Mouse (Mus musculus) MN1 (cell line): Measurements from ENCODE around the gene Exo1.
A peak's percentile ranks its signal among the peaks of the same experiment; 100 is the strongest.

Experiments used
- DNase-seq: peaks from one replicate; pipeline ENCODE4 v3.0.0-alpha.2; 2016; ENCODE audit warnings: low spot score

Gene Exo1

DNA sequence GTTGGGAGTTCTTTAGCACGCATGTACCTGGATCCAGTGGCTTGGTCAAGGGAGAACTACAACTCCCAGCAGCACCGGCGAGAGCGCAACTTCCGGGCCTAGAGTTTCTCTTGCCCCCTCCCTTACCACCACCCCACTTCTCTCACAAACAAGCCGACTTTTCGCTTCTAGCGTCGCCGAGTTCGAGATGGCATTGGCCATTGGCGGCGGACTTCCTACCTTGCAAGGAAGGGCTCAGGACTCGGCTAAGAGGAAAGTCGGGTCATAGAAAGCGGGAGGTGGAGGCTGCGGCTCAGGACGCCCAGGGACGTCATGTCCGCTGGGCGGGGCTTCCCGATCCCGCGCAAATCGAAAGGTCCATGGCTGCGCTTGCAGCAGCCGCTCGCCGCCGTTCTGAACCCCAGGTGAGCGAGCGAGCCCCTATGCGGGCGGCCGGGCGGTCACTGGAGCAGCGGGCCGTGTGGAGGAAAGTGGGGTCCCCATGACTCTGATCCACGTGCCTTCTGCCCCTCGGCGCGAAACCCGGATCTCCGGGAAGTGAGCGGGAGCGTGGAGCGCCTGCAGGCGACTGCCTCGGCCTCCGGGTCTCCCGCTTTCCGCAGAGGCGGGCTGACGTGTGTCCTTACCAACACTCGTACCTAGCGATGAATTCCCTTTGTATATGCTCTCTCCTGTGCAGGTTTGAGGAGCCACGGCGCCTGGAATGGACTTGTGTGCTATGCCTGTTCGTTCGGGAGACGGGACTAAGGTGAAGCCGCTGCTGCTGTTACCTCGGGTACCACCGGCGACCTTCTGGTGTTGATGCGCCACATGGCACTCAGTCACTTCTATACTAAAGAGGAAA, at the start of gene Exo1:
TSS of gene Exo1 (plus strand) at position 129 of the 844 bp plus-strand sequence.
- DNase-seq = peak; percentile 85

DNA sequence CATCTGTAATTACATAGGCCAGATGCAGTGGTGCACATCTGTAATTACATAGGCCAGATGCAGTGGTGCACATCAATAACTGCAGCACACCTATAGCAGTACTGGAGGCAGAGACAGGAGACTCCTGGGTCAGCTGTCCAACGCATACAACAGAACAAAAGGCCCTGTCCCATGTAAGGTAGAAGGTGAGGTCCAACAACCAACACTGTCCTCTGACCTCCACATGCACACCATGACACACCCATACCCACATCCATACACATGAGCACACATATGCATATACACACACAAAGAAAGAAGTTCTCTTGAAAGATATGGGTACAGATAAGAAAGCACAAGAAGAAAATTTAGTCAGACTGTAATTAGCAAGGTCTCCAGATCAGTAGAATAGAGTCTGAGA, 24.9 kb upstream of the Exo1 start:
- DNase-seq = no peak

DNA sequence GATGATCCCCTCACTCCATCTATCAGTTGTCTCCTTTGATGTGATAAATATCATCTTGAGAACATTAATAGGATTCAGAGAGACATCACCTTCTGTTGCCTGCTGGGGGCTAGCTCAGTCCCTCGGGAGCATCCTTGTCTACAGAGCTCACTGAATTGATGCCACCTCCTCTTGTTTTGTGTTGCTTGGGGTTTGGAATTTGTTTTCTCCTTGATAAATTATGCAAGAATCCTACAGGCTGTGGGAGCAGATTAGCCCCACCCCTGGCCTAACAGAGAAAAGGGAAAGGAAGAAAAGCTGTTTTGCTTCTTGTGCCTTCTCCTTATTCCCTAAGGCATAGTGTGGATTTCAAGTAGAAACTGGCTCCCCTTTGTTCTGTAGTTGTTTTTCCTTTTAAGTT, 13.3 kb upstream of the Exo1 start:
- DNase-seq = no peak

DNA sequence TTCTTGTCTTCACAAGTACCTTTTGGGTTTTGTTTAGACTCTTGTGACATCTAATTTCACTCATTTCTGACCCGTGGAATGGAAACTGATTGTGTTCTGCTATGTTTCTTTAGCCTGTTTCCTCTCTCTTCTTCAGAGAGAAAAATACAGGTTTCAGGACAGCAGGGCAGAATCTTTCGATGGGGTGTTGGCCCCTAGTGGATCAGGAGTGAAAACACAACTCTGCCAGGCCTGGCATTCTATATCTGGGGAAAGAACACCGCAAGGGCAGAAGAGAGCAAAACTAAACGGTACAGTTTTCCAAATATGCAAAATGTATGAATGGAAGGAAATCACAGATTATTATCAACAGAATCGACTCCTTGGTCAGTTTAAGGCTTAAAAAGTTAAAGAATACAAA, 12.8 kb upstream of the Exo1 start:
- DNase-seq = peak; percentile 10

DNA sequence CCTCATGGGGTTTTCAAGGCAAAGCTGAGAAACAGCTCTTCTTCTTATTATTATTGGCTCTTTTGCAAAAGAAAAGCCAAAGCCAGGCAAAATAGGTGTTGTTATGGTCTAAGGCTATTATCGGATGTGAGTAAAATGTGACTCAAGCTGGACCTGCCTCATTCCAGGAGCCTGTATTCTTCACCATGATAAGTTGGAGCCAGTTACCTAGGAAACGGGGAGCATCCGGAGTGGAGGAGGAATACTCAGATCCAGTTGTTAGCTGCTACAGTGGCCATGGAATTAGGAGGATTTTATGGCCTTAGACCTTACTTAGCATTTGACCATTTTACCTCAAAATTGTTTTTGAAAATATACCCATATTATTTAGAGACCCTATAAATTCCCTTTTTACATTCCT, 9.7 kb upstream of the Exo1 start:
- DNase-seq = no peak

DNA sequence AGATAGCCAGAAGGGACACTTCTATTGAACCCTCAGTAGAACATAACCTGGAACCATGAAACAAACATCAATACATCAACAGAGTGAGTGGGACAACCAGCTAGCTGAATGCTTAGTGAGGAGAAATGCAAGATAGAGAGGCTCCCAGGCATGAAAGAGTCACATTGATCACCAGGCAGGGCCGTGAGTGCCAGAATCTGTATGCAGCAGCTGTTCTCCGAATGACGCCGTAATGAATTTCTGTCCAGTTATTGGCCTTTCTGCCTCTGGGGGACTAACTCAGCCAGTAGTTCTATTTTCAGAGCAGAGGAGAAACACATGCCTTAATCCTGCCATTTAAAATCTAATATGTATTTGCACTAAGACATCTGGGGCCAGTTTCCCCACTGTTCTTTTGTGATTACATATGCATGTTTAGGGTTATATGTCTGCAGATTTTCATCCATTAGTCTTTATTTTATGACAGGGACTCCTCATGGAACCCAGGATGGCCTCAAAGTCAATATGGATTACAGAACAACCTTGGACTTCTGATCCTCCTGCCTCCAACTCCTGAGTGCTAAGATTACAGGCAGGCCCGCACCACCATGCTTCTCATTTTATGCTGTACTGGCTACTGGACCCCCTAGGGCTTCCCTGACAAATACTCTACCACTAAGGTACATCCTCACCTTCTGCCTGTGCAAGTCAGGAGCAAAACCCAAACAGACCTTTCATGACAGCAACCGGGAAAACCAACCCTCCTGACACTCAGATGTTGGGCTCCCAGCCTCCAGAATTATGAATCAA, 8.2 kb upstream of the Exo1 start:
- DNase-seq = no peak

DNA sequence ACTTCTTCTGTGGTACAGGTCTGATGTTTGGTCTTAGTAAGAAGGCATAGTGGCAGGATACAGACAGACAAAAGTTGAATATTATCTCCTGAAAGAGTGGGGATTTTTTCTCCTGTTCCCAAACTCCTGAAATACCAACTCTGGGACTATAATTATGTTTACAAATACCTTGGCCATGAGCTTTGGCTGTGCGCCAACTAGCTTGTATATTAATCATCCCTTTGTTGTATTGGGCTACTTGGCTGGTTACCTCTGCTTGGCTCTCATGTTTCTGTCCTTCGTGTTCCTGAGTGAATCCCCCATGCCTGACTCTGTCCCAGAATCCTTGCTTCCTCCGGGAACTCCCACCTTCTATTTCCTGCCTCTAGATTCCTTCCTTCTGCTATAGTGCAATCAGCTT, 3.0 kb downstream of the Exo1 start:
- DNase-seq = peak; percentile 25

DNA sequence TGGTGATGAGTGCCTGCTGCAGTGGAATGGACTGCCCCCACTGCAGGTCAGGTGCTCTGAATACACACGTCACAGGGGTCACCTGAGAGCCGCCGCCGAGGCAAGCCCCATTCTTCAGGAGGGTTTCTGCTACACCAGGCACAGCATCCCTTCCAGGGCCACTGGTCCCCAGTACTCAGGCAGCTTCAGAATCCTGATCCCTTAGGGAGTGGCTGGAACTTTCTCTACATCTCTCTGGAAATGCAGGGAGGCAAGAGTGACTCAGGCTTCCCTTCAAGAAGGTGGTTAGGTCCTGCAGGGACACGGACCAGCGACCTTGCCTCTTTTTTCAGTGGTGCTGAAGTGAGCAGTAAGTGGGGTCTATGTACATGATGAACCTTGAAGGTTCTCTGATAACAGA, 12.9 kb downstream of the Exo1 start:
- no peak for DNase-seq

DNA sequence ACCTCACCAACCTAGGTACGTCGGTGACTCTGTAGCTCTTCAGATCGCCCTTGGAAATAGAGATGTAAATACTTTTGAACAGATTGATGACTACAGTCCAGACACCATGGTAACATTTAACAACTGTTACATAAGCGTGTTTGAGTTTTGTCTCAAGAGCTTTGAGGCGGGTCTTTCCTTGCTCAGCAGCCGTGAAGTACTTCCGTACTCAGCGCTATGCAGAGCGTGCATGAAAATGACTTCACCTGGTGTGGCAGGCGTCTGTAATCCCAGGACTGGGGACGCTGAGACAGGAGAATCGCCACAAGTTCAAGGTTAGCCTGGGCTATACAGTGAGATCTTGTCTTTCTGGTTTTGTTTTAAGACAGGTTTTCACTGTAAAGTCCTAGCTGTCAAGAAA, 13.3 kb downstream of the Exo1 start:
- DNase-seq = no peak

DNA sequence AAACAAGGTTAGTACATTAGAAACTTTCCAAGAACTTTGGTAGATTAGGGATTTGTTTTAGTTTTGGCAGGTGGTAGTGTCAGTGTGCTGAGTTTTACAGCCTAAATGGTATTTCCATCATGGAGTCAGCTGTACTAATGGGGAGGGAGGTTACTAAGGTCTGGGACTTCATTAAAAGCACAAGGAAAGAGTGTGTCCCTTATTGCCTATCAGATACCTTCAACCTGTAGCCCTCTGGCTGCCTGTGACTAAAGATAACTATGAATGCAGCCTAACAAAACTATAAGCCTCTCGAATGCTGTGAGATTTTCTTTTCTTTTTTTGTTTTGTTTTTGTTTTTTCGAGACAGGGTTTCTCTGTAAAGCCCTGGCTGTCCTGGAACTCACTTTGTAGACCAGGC, 30.8 kb downstream of the Exo1 start:
- no peak for DNase-seq

DNA sequence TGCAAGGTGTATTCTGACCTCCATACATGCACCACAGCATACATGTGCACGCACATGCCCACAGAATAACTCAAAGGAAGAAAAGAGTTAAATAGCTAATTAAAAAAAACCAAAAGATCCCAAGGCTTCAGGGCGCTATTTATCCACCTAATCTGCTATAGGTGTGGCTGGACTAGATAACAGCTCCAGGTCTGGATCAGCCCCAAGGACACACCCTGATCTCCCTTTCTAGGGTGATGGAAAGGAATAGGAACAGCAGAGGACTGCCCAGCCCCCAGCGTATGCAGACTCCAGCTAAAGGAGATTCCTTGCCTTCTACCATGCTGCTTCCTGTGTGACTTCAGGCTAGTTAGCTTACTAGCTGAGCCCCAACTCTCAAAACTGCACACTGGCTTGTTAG, 31.7 kb downstream of the Exo1 start:
- DNase-seq = no peak

DNA sequence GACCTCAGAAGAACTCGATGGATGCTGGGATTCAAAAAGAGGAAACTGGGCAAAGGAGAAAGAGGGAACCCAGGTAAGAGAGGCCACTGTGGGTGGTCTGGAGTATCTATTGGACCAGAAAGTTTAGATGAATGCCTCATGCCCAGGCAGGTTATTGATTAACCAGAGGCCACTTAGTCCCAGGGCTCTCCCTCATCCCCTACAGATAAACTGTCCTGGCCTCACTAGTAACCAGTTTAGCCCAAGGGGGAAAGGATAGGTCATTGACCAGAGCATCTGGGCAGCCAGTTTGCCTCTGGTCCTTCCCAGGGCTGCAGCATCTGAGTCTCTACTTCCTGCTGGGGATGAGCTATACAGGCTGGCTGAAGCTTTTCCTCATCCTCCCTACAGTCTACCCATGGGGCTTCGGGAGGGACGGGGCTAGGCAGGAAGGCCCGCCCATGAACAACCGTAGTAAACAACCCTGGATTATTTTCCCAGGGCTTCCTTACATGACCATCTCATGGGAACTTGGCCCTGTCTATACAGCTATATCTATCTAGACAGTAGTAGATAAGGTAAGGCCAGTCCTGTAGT, 33.4 kb downstream of the Exo1 start:
- no peak for DNase-seq

DNA sequence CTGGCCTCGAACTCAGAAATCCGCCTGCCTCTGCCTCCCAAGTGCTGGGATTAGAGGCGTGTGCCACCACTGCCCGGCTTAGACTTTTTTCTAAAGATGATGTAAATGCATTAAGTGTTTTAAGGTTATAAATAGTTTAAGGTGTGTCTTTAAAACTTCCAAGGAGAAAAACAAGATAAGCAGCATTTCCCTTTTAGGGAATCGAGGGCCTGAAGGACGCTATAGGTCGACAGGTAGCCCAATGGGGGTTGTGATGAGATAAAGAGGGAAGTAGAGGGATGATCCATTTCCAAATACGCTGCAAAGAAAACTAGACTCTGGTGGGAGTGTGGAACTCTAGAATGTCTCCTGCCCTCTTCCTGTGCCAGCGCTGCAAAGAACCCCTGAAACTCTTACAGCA, 39.6 kb downstream of the Exo1 start, which contains the start of gene Gm38100:
TSS of gene Gm38100 (plus strand) at position 301 of the 400 bp plus-strand sequence.
- no peak for DNase-seq

DNA sequence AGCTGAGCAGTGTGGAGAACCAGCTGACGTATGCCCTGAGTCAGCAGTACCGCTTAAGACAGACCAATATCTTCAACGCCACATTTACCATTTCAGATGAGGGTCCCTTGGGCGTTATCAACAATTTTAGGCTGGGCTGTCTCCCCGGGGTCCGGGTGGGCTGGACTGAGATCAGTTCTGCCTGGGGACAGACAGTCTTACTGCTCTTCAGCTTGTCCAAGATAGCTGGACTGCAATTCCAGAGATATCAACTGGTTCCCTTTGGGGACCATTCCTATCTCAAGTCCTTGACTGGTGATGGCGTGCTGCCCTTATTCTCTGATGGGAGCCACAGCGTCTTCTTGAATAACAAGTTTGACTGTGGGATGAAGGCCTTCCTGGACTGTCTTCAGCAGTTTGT, 40.7 kb downstream of the Exo1 start:
- no peak for DNase-seq

DNA sequence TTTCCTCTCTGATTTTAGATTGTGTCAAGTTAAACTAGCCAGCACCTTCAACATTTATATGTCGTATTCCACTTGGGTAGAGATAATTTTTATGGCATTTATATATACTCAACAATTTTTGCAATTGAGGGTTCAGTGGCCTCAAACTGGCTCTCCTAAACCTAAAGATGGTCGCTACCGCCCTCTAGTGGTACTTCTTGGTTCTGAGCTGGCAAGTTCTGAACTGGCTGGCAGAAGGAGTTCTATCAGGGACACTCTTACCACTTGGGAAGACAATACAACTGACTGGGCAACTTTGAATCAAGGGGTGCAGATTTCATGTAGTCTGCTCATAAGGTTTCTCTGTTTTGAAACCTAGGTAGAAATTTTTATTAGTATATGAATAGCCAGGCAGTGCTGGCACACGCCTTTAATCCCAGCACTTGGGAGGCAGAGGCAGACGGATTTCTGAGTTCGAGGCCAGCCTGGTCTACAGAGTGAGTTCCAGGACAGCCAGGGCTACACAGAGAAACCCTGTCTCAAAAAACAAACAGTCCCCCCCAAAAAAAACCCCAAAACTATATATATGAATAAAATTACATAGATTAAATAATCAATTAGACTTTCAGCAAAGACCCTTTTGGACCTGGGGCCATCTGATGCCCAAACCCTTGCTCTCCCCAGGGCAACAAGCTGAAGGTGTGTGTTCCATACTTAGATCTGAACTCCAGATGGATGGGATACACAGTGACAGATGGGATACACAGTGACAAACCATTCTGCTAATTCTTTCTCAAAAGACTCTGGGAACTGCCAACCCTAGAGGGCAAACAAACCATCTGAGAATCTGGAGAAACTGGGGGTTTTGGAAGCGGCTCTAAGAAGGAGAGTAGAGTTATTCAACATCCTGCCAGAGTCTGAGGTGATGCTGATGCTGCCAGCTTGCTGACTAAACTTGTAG, 43.7 kb downstream of the Exo1 start:
- peak; percentile 75 for DNase-seq

DNA sequence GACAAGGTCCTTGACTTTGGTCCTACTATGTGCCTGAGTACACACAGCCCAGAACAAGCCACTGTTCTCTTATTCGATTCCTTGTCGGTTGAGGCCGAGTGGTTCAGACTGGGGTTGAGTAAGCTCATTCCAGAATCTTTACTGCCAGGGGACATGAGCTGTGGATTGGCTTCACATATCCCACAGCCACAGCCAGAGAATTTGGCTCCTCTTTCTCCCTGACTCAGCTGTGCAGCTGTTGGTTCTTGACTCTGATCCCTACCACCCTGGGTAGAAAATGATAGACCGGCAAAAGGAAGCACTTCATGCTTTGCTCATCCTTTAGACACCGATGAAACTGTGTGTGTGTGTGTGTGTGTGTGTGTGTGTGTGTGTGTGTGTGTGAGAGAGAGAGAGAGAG, 51.0 kb downstream of the Exo1 start:
- DNase-seq = no peak

DNA sequence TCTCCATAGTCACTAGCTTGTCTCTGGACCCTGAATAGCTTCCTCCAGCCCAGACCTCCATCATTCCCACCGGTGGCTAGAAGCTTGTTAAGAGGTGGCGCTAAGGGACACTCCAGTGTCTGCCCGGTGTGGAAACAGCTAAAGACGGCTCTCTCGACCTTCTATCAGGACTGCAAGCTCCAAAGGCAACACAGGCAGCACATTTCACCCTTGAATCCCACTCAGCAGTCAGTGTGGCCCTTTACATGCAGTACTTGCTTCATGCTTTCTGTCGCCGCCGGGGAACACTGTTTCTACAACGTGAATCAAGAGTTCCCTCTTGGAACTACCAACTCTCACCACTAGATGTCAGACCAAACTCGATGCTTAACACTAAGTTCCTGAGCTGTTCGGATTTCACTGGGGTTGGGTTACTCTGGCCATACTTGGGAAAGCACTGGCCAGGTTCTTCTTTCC, 55.9 kb downstream of the Exo1 start:
- peak; percentile 85 for DNase-seq

DNA sequence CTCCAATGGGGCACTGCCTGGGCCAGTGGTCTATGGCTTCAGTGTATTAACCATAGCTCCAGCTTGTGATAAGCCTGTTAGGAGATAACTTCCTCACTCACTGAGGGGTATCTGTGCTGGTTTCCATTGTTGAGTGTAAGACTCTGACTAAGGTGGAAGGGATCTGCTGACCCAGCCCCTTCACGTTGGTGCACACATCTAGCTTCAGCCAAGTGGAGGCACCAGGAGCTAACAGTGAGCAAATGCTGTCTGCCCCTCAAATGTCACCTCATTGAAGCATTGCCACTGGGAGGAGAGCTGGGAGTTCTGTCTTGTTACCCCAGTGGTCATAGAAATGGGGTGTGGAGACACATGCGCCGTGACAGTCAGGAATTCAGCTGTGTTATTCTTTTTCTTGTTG, 58.4 kb downstream of the Exo1 start:
- no peak for DNase-seq

DNA sequence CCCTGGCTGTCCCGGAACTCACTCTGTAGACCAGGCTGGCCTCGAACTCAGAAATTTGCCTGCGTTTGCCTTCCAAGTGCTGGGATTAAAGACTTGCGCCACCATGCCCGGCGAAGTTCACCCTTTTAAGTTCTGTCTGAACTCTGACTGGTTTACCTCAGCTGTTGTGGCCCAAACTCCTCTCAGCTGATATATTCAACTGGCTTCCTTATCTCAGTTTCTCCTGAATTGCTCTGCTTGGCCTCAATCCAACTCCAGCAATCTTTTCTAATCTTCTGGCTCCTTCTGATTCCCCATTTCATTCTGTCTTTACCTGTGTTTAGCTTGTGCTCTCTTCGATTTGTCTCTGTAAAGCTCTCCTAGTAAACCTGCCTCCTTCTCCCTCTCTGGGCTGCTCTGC, 62.8 kb downstream of the Exo1 start:
- DNase-seq = no peak

DNA sequence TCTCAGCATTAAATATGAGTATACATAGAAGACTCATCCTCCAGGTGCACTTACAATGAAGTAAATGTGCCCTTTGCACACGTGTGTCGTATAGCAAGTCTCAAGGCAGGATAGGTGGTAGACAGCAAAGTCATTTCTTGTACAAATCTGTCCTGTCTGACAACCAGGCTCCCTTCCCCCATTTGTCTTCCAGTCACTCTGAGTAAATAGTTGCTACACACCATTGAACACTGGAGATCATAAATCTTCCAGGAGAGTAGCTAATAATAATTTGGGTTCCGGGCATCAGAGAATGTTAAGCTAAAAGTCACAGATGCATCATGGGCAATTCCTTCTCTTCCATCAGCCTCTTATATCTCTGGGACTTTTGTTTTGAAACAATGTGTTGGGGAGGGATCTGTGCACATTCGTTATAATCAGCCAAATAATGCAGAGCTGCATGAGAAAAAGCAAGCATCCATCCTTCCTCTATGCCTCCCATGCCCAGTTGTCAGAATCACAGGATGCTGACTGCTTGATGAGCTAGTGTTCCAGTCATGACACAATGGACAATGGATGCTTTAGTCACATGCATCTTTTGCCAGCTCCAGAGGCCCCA, 66.4 kb downstream of the Exo1 start:
- DNase-seq = no peak

DNA sequence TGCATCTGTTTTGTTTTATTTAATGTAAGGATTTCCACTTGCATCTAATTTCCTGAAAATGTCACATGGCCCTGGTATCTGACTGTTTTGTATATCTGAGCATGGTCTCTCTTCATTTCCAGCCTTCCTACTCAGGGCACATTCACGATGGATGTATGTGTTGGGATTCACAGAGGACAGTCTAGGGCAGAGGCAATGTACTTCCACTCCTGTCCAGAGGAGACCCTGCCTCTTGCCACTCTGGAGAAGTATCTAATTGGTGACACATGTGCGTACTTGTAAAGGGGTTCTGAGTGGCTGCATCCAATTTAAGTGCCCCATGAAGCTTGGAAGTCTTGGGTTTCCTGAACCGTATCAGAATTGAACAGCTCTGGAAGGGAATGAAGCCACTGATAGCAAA, 70.0 kb downstream of the Exo1 start:
- DNase-seq = no peak
